Mouse (Mus musculus): ENCODE results near the gene Bcat2. TPM values are rescaled to one million over a fixed set of nuclear protein-coding genes. Genes with fewer than 3 reads are reported as not detected.

The Bcat2 gene
- total RNA-seq, 4 experiments from 2014 or later: 191 to 306 (median 245) TPM

DNA sequence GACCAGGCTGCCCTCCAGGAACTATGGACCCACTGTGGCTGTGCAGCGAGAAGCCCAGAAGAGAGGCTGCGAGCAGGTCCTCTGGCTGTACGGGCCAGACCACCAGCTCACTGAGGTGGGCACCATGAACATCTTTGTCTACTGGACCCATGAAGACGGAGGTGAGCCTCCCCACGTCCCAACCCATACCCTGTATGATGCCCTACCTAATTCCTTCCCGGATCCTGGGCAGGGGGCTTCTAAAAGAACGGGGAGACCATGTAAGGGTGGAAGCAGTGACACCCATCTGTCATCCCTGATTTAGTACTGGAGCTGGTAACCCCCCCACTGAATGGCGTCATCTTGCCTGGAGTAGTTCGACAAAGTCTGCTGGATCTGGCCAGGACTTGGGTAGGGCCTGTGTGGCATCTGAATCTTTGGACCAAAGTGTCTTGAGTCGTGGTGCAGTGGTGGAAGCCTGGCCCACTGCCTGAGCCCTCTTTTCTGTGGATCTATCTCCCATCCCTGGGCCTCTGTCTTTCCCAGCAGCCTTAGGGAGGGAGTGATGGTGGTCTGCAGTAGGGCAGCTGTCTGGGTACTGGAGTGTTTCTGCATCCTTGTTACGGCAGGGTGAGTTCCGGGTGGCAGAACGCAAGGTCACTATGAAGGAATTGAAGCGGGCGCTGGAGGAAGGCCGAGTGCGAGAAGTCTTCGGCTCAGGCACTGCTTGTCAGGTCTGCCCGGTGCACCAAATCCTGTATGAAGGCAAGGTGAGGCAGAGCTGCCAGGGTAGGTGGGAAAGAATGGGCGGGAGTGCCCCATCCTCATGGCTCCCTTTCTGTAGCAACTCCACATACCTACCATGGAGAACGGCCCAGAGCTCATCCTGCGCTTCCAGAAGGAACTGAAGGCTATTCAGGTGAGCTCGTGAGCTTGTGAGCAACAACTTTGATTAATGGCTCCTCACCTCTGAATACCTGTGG lies 18.0 kb downstream of the Bcat2 start:
- DNase-seq: no peak

GRCm38 (mm10) chr7:45589173-45589572 lies 19.2 kb downstream of the Bcat2 start:
- DNase-seq: peak; percentile 96

DNA sequence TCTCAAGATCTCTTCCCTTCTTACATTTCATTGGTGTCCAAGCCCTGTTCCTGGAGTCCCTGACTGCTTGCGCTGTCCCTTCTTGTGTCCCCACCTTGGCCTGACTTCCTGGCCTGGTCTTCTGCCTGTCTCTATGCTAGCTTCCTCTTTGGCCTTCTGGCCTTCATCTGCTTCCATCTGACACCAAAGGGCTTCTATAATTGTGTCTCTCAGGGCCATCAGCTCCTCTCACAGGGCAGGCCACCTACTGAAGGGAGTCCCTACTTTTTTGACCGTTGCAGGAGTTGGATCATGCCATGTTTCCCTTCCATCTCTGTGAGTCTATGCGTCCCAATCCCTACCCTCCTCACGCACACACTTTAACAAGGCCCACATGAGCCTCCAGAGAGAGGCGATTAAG lies 19.9 kb downstream of the Bcat2 start:
- no peak for DNase-seq

DNA sequence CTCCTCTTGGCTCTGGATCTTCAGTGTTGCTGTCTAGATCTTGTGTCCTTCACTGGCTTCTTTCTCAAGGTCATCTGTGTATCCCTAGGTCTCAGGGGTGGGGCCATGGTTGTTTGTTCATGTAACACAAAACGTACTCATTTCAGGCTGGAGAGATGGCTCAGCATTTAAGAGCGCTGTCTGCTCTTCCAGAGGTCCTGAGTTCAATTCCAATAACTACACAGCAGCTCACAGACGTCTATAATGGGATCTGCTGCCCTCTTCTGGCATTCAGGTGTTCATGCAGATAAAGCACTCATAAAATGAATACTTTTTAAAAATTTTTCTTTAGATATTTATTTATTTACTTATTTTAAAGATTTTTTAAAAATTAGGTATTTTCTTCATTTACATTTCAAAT lies 20.9 kb downstream of the Bcat2 start:
- DNase-seq: no peak

GRCm38 (mm10) chr7:45591880-45592279 lies 21.9 kb downstream of the Bcat2 start:
- DNase-seq: no peak

DNA sequence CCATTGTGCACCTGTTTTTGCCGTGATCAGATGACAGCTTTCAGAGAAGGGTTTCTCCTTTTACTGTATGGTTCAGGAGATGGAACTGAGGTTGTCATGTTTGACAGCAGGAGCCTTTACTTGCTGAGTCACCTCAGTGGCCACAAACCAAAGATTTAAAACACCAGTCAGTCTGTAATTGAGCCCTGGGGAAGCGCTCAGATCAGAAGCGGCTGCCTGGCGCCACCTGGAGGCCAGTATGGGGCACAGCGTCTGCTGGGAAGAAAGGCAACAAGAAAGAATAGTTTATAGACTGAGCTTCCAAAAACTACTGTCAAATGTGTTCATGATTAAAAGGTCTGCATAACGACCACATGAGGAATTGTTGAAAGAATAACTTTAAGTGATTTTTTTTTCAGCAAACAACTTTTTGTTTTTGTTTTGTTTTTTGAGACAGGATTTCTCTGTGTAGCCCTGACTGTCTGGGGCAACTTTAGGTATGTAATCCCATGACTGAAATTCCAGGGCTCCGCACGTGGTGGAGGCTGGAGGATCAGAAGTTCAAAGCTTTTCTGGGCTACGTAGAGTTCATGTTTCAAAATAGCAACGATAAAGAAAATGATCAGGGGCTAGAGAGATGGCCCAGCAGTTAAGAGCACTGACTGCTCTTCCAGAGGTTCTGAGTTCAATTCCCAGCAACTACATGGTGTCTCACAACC lies 23.3 kb downstream of the Bcat2 start:
- peak; percentile 65 for DNase-seq

- no peak for DNase-seq
These were observed 25.2 kb downstream of the Bcat2 start for GRCm38 (mm10) chr7:45595176-45595575.

DNA sequence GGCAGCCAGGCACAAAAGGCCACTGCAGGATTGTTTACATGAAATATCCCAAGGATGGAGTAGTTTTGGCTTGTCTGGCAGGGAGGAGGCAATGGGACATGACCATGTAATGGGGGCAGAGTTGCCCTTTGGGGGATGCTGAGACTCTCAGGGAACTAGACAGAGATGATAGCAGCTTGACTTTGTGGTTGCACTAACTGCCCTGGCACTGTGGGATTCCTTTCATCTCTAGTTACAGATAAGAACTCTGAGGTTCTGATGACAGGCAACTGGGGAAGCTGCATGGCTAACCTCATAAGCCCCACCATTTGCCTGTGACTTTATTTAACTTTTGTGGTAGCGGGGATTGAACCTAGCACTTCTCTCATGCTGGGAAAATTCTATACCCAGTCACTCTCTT lies 26.2 kb downstream of the Bcat2 start:
- no peak for DNase-seq

GRCm38 (mm10) chr7:45597013-45597412 lies 27.1 kb downstream of the Bcat2 start:
- DNase-seq: no peak

- no peak for DNase-seq
These were observed 27.6 kb downstream of the Bcat2 start for GRCm38 (mm10) chr7:45597527-45597926.

DNA sequence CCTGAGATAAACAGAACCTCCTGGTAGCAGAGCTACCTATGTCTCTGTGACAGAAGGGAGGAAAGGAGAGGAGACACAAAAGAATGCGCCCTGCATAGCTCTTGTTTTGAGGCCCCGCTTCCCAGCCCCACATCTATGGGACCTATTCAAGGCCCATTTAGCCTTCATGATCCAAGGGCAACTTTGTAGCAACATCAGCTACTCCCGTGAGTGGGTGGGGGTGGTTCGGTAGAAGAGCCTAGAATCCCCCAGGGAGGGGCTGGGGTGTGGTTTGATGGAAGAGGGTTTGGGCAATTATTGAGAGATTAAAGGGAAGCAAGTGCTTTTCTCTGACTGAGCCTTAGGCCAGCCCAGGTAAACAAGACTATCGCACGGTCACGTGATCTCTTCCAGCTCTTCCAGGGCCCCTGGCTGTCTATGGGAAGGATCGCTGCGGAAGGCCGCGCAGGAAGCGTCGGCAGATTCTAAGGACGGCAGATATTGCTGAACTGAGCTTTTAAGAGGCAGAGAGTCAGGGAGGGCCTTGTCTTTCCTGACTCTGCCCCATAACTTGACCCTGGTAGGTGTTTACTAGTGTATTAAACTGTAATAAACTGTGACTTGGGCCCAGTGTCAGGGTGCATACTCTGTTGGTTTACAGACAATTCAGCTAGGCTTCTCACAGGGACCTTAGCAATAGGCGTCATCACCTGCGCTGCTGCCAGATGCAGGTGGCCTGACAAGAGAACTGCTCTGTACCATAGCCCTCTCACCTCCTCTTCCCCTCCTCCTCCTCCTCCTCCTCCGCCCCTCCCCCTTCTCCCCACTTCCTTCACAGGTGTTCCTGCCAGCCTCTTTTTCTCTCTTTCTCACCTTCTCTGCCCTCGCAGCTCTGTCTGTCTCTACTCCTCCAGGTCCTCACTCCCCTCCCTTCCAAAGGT lies 29.3 kb downstream of the Bcat2 start:
- no peak for DNase-seq

DNA sequence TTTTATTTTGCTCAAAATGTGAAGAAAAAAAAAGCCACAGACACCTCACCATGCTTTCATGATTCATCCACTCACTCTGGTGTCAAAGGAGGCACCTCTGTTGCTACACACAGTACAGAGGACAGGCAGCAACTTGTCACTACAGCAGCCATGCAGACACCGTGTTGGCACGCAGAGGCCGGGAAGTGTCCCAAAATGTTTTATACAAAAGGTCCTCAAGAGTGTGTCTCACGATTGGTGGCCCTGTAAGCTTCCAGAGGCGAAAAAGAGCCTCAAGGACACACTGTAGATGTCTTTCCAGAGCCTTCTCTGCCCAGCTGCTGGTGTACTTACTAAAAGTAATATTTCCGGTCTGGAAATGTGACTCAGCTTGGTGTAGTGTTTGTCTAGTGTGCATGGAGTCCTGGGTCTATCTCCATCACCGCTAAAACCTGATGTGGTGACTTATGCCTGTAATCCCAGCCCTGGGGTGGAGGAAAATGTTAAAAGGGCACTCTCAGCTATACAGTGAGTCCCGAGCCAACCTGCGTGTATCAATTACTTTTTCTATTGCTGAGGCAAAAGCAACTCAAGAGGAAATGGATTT lies 35.8 kb downstream of the Bcat2 start:
- no peak for DNase-seq

GRCm38 (mm10) chr7:45609511-45609910 lies 39.6 kb downstream of the Bcat2 start:
- DNase-seq: no peak

GRCm38 (mm10) chr7:45616277-45616676 lies 46.3 kb downstream of the Bcat2 start:
- DNase-seq: no peak

DNA sequence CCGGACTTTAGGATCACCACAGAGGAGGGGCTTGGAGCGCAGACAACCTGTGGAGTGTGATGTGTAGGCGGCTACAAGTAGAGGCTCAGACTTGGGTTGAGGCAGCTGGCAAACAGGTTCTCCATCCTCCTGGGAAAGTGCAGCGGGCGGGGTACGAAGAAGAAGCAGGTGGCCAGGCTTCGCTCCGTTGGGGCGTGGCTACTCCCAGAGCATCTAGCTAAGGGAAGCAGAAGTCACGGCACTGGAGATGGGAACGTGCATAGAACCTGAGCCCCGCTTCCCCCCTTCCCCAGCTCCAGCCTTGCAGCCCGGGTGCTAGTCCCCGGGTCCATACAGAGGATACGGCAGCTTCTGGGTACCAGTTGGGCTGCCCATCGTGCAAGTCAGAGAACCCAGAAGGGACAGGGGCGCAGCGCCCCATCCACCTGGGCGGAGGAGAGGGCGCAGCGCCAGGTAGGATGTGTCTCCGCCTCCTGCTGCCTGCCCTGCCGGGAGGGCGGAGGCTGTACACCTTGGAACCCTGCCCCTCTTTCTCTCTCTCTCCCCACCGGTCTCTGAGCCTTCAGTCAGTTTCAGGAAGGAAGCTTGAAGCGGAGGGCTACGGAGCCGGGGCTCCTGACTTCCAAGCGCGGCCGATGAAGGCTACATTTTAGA lies 47.2 kb downstream of the Bcat2 start, which contains the start of gene Fut1:
Gene Fut1, plus strand, starts transcription at position 248 of the 654 bp plus-strand sequence.
- no peak for DNase-seq

DNA sequence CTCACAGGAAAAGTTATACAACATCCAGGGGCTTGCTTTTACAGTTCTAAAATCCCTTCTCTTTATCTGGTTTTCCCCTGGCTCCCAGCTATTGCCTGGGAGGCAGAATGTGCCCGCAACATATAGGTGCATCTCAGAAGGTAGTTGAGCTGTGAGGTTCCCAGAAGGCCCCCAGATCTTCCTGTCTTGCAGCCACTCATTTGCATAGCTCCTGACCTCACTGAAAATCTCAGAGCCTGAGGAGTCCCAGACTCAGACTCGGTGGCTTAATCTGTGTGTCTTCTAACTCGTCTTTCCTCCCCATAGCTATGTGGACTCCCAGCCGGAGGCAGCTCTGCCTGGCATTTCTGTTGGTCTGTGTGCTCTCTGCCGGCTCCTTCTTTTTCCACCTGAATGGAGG lies 48.4 kb downstream of the Bcat2 start:
- DNase-seq: no peak

- DNase-seq: no peak
These were observed 49.6 kb downstream of the Bcat2 start for GRCm38 (mm10) chr7:45619592-45619991.

GRCm38 (mm10) chr7:45621443-45621842 lies 51.5 kb downstream of the Bcat2 start, which contains the start of gene Izumo1:
Gene Izumo1, plus strand, starts transcription at chr7:45621811.
- no peak for DNase-seq

DNA sequence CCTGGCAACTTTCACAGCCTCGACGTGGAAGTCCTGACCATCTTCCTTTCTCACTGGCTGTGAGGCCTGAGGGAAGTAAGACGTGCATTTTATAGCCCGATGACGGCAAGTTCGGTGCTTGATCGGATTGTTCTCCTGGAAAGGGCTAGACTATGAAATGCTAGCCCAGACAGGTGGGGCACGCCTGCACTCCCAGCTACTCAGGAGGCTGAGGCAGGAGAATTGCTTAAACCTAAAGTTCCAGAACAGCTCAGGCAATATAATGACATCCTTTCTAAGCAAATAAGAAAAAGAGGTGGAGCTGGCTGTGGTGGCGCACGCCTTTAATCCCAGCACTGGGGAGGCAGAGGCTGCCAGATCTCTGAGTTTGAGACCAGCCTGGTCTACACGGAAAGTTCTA lies 53.6 kb downstream of the Bcat2 start:
- DNase-seq: no peak

DNA sequence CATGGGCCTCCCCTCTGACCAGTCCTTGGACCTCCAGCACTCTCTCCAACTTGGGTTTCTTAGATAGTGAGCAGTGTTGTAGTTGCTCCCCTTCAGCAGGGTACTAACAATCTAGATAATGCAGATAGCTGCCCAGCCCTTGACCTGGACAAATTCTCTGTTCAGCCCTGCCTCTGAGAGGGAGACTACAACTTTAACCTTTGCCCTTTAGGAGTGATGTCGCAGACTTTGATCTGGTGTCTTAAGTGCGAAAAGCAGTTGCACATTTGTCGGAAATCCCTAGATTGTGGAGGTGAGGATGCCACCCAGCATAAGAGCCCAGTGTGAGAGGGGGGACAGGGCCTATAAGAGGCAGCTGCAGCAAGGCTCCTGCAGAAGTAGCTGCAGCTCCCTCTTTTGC lies 54.8 kb downstream of the Bcat2 start:
- no peak for DNase-seq

DNA sequence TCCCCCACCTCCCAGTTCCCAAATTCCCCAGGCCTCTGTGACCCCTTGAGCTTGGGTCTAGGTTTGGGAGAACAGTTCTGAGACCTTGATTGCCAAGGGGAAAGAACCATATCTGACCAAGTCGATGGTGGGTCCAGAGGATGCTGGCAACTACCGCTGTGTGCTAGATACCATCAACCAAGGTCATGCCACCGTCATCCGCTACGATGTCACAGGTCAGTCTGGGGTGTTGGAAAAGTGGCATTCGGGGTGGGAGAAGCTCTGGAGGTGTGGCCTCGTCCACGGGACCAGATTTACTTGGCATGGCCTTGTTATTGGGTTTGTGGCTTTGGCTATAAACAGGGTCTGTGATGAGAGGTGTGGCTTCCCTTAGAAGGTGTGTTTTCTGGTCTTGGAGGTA lies 55.5 kb downstream of the Bcat2 start:
- DNase-seq: no peak

Measured in adrenal gland, adult 8-10 months (tissue).